Mouse (Mus musculus) cortical plate, adult 2 months (tissue): ENCODE results near the gene Cacna1g.

Experiments
- CTCF ChIP-seq: fragments of 200-500 bp; IDR thresholded peaks from 2 replicates; pipeline ENCODE4 v1.5.1; 2011; ENCODE audit warnings: mild to moderate bottlenecking, control low read depth, low read length; ENCODE audit not compliant: insufficient read depth; ENCODE audit errors: extremely low read depth
- POLR2A ChIP-seq: fragments of 200-500 bp; IDR thresholded peaks from 2 replicates; pipeline ENCODE4 v1.6.1; 2011; ENCODE audit warnings: mild to moderate bottlenecking, low read length, control low read depth; ENCODE audit not compliant: insufficient read depth; ENCODE audit errors: extremely low read depth

GRCm38 (mm10) chr11:94361166-94361870 lies 112.7 kb downstream of the Cacna1g start:
- no peak for TF ChIP-seq CTCF
- no peak for TF ChIP-seq POLR2A
